Mouse (Mus musculus) midbrain, embryonic 16.5 days (tissue): ENCODE data around the gene Adipoq. TPM values are rescaled to one million over a fixed set of nuclear protein-coding genes. Genes with fewer than 3 reads are reported as not detected.
"Not testable (repeated sequence)": the region's sequence is repeated elsewhere in the genome, so short reads cannot be mapped to it uniquely, and the experiment has no call there.

Experiments
- ATAC-seq: fragments of 200-750 bp; cut with Nextera tagmentation; 2 replicates; pipeline ENCODE4 v1.8.0; 2017; ENCODE audit warnings: moderate TSS enrichment
- H3K27ac ChIP-seq: fragments of 300-500 bp; sonication (generic); 2 replicates; pipeline ENCODE4 v1.5.1; 2014; ENCODE audit warnings: mild to moderate bottlenecking, low read length, mixed read lengths
- H3K27me3 ChIP-seq: fragments of 300-500 bp; sonication (generic); 2 replicates; pipeline ENCODE4 v1.6.1; 2014; ENCODE audit warnings: low read depth, low read length, mixed read lengths; ENCODE audit not compliant: control insufficient read depth, insufficient read depth
- H3K36me3 ChIP-seq: fragments of 300-500 bp; sonication (generic); 2 replicates; pipeline ENCODE4 v1.6.1; 2014; ENCODE audit warnings: mild to moderate bottlenecking, low read length, moderate library complexity, mixed read lengths; ENCODE audit not compliant: control insufficient read depth, insufficient read depth
- H3K4me1 ChIP-seq: fragments of 300-500 bp; sonication (generic); 2 replicates; pipeline ENCODE4 v1.6.1; 2014; ENCODE audit warnings: mild to moderate bottlenecking, low read length, mixed read lengths; ENCODE audit not compliant: control insufficient read depth, insufficient read depth
- H3K4me2 ChIP-seq: fragments of 300-500 bp; sonication (generic); 2 replicates; pipeline ENCODE4 v1.6.1; 2014; ENCODE audit warnings: mild to moderate bottlenecking, low read length, mixed read lengths
- H3K4me3 ChIP-seq: fragments of 300-500 bp; sonication (generic); 2 replicates; pipeline ENCODE4 v1.5.1; 2014; ENCODE audit warnings: low read depth, mild to moderate bottlenecking, low read length, moderate library complexity, mixed read lengths
- H3K9ac ChIP-seq: fragments of 300-500 bp; sonication (generic); 2 replicates; pipeline ENCODE4 v1.6.1; 2014; ENCODE audit warnings: low read depth, low read length, mixed read lengths
- H3K9me3 ChIP-seq: fragments of 300-500 bp; sonication (generic); replicated peaks from 2 replicates; pipeline ENCODE4 v1.6.1; 2014; ENCODE audit warnings: mild to moderate bottlenecking, low read length, mixed read lengths; ENCODE audit not compliant: control insufficient read depth, poor library complexity, severe bottlenecking
- WGBS: fragments of 180-500 bp; shearing (Covaris S2); extraction: QIAGEN DNeasy Blood & Tissue Kit; methylation state at CpG from one replicate; pipeline ENCODE4 v1.1.7; 2014; 5-methylcytosine and 5-hydroxymethylcytosine counted together
- polyA plus RNA-seq: library from polyadenylated mRNA; unstranded; fragments of >200 nt; fragmentation: Nextera tagmentation; extraction: Ambion mirVana; gene quantifications from 2 replicates; pipeline ENCODE4 v1.2.1, GENCODE M21; 2015

The Adipoq gene
- polyA plus RNA-seq, 1 experiment from 2014 or later = not detected

DNA sequence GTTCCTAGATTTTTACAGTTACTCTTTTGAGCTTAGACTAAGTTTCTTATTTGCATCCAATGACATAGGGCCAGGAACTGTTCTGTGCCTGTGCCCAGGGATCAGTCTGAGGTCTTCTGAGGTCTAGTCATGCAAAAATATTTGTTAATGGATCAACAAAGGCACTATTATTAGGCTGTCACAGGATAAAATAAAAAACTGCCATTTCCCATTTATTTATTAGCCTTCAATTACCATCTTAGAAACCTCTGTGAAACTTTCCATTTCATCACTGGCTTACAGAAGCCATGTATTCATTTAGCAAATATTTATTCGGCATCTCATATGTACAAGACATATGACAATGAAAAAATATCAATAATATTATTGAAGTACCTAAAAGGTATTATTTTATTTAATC, 20.3 kb downstream of the Adipoq start:
- no peak for ATAC-seq
- Histone ChIP-seq H3K36me3 (no peaks in the 10 kb centered on the region), H3K4me2 (no peak overlapping the region), H3K27me3 (no peaks in the 10 kb centered on the region), H3K4me1 (no peaks in the 10 kb centered on the region), H3K9me3 (no peaks in the 10 kb centered on the region), H3K4me3 (no peak overlapping the region), H3K27ac (no peak overlapping the region), H3K9ac (no peak overlapping the region)
- WGBS = 93% methylated on average over 1 of the region's 1 CpGs

DNA sequence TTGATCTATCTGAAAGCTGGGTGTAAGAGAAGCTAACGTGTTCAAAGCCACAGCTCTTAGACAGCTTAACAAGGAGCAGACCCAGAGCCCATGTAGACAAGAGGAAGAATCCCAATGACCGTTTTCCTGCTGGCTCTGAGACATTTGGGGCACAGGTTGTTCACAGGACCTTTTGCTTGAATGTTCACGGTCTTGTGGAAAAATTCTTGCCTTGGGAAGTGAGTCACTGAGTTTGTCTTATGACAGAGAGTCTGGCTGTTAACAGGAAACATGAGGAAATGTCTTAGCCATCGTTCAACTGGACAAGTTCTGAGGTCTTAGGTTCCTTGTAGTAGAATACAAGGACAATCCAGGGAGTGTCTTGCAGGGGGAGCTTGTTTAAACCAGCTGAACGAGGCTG, 20.7 kb downstream of the Adipoq start:
- Histone ChIP-seq H3K27ac (no peak overlapping the region), H3K4me2 (no peak overlapping the region), H3K4me3 (no peak overlapping the region), H3K36me3 (no peaks in the 10 kb centered on the region), H3K27me3 (no peaks in the 10 kb centered on the region), H3K9me3 (no peaks in the 10 kb centered on the region), H3K9ac (no peak overlapping the region), H3K4me1 (no peaks in the 10 kb centered on the region)
- ATAC-seq = no peak
- WGBS = 78% methylated on average over 5 of the region's 5 CpGs

DNA sequence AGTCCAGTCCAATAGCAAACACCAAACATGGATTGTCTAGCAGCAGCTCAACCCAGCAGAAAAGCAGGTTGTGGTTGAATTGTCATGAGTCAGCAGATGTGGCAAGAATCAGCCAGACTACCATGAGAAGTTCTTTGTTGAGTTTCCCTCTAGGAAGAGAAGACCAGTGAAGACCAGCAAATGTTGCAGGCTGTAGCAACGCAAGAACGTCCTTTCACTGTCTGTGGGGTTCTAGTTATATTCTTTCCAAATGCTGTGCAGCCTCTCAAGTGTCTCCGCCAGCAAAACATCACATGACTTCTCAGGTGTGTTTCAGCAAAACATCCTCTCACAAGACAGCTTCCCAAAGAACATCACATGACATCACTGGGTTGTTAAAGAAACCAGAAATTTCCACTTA, 24.5 kb downstream of the Adipoq start:
- WGBS = 90% methylated on average over 3 of the region's 3 CpGs
- Histone ChIP-seq H3K9me3 (no peaks in the 10 kb centered on the region), H3K4me1 (no peaks in the 10 kb centered on the region), H3K4me2 (no peak overlapping the region), H3K27ac (no peak overlapping the region), H3K36me3 (no peaks in the 10 kb centered on the region), H3K9ac (no peak overlapping the region), H3K4me3 (no peak overlapping the region), H3K27me3 (no peaks in the 10 kb centered on the region)
- ATAC-seq = no peak

DNA sequence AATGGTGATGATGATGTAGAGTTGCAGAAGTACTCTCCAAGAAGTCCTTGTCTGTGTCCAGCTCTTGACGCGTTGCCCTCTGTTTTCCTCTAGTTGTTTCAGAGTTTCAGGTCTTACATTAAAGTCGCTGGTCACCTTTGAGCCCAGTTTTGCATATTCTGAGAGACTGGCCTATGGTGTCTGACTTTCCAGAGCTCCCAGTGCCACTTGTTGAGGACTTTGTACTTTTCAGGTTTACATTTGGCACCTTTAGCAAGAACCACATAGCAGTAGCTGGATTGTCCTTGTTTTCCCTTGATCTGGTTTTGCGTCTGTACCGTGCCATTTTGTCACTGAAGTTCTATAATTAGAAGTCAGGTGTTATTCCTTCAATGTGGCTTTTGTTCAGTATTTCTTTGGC, 27.6 kb downstream of the Adipoq start:
- Histone ChIP-seq H3K4me2 (no peak overlapping the region), H3K4me3 (no peak overlapping the region), H3K4me1 (no peaks in the 10 kb centered on the region), H3K27me3 (no peaks in the 10 kb centered on the region), H3K36me3 (no peaks in the 10 kb centered on the region), H3K9ac (no peak overlapping the region), H3K9me3 (no peaks in the 10 kb centered on the region), H3K27ac (no peak overlapping the region)
- WGBS = 97% methylated on average over 5 of the region's 5 CpGs
- ATAC-seq = no peak

DNA sequence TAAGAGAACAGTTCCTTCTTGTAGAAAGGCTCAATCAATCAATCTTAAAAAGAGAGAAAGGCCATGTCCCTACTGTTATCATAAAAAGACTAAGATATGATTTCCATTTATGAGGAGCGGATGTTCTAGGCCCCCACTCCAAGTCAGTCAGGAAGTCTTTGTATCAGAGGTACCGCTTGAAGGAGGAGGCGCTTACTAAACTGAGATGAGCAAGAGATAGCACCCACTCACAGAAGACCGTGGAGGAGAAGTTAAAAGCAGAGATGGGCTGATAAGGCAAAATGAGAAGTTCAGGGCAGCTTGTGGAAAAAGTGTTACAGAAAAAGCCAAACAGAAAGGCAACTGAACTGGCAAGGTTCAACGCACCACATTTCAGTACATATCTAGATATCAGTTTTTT, 28.5 kb downstream of the Adipoq start:
- no peak for ATAC-seq
- no peaks in the 10 kb centered on the region for H3K9me3 ChIP-seq
- no peak overlapping the region for H3K9ac ChIP-seq
- no peak overlapping the region for H3K4me2 ChIP-seq
- WGBS = 95% methylated on average over 5 of the region's 5 CpGs
- no peaks in the 10 kb centered on the region for H3K4me1 ChIP-seq
- H3K27me3 ChIP-seq = no peaks in the 10 kb centered on the region
- H3K36me3 ChIP-seq = no peaks in the 10 kb centered on the region
- no peak overlapping the region for H3K4me3 ChIP-seq
- no peak overlapping the region for H3K27ac ChIP-seq

DNA sequence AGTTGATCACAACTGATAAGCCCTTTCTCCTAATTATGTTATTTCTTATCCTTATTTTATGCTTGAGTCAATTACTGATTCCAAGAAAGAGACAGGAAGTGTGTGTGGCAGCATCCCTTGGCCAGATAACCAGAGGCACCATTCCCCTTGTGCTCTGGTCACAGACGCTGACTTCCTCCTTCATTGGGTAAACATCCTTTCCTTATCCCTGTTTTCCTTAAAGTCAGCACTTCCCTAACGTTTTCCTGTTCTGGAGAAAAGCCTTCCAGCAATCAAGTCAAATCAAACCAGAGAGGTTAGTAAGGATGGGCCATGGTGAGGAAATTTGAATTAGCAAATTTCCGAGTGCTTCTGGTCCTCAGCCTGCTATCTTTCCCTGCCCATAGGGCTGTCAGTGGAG, 29.6 kb downstream of the Adipoq start:
- no peaks in the 10 kb centered on the region for H3K4me1 ChIP-seq
- ATAC-seq = no peak
- no peak overlapping the region for H3K9ac ChIP-seq
- no peaks in the 10 kb centered on the region for H3K27me3 ChIP-seq
- no peaks in the 10 kb centered on the region for H3K9me3 ChIP-seq
- WGBS = 77% methylated on average over 3 of the region's 3 CpGs
- no peak overlapping the region for H3K27ac ChIP-seq
- H3K36me3 ChIP-seq = no peaks in the 10 kb centered on the region
- no peak overlapping the region for H3K4me2 ChIP-seq
- H3K4me3 ChIP-seq = no peak overlapping the region

DNA sequence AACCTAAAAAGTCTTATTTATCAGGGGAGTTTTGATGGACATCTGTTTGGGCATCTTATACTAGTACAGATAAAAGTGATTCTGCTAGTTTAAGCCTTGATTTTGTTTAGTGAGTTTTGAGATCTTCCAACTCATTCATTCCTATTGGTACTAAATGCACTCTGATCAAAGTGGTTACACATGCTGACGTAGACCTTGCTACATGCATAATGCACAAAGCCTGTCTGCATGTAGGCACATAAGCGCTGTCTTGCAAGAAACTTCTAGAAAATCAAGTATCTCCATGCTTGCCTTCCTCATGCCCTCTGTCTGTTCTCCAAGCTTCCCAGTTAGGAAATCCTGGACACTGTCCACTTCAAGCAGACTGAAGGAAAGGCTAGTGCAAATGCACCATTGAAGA, 31.5 kb downstream of the Adipoq start:
- Histone ChIP-seq H3K27me3 (no peaks in the 10 kb centered on the region), H3K4me2 (no peak overlapping the region), H3K9ac (no peak overlapping the region), H3K9me3 (no peaks in the 10 kb centered on the region), H3K4me1 (no peaks in the 10 kb centered on the region), H3K4me3 (no peak overlapping the region), H3K36me3 (no peaks in the 10 kb centered on the region), H3K27ac (no peak overlapping the region)
- WGBS = 93% methylated on average over 2 of the region's 2 CpGs
- ATAC-seq = no peak

DNA sequence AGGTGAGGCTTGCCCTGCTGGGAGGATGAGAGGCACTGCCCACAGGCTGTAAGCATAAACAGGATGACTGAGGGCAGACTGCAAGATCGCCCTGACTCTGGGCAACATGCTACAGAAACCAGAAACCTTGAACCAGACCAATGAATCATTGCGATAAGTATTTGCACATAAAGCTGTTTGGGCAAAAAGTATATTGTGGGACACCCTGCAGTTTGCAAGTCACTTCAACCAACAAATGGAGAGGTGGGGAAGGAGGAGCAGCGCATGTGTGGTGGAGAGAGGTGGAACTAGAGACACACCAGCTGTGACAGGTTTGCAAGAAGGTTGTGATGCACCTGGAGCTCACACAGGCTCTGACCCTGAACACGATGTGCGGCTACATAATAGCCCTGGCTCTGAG, 32.5 kb downstream of the Adipoq start:
- Histone ChIP-seq H3K9ac (no peak overlapping the region), H3K27ac (no peak overlapping the region), H3K4me1 (no peaks in the 10 kb centered on the region), H3K36me3 (no peaks in the 10 kb centered on the region), H3K4me2 (no peak overlapping the region), H3K4me3 (no peak overlapping the region), H3K27me3 (no peaks in the 10 kb centered on the region), H3K9me3 (no peaks in the 10 kb centered on the region)
- no peak for ATAC-seq
- WGBS = 96% methylated on average over 5 of the region's 5 CpGs

DNA sequence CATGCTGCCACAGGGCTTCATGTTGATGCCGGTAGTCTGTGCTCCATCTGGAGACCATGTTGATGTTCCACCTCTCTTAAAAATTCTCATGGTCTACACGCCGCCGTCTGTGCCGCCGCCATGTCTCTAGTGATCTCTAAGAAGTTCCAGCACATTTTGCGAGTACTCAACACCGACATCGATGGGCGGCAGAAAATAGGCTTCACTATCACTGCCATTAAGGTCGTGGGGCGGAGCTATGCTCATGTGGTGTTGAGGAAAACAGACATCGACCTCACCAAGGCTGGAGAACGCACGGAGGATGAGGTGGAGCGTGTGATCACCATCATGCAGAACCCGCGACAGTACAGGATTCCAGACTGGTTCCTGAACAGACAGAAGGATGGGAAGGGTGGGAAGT, 33.1 kb downstream of the Adipoq start:
- ATAC-seq, H3K4me2 ChIP-seq, H3K9me3 ChIP-seq, H3K9ac ChIP-seq, H3K4me3 ChIP-seq, H3K36me3 ChIP-seq, H3K4me1 ChIP-seq, H3K27me3 ChIP-seq, H3K27ac ChIP-seq: not testable (repeated sequence)
- 93% methylated on average over 18 of the region's 18 CpGs for WGBS

DNA sequence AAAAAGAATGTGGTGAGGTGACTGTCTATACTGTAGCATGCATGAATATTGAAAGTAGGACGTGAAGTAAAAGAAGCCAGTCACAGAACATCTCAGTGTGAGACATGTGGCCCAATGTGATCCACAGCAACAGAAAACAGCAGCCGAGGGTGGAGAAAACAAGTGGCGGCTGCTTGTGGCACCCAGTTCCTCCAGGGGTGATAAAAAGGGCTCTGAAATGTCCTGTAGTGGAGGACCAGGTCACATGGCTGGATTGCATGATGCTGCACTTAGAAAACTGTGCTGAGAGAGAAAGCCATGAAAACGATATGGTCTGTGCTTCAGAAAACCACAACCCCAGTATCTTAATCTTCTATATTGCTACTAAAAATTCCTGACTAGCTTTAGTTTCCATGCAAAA, 34.7 kb downstream of the Adipoq start:
- no peaks in the 10 kb centered on the region for H3K36me3 ChIP-seq
- no peak overlapping the region for H3K4me3 ChIP-seq
- H3K27me3 ChIP-seq = no peaks in the 10 kb centered on the region
- no peaks in the 10 kb centered on the region for H3K4me1 ChIP-seq
- 81% methylated on average over 4 of the region's 4 CpGs for WGBS
- no peak overlapping the region for H3K27ac ChIP-seq
- ATAC-seq = no peak
- no peaks in the 10 kb centered on the region for H3K9me3 ChIP-seq
- H3K4me2 ChIP-seq = no peak overlapping the region
- H3K9ac ChIP-seq = no peak overlapping the region
